Mouse (Mus musculus) liver, embryonic 14.5 days (tissue): Measurements from ENCODE around the gene Tsen2. TPM values are rescaled to one million over a fixed set of nuclear protein-coding genes. Genes with fewer than 3 reads are reported as not detected.

ENCODE experiments used
- ATAC-seq: fragments of 200-750 bp; cut with Nextera tagmentation; 2 replicates; pipeline ENCODE4 v1.8.0; 2017; ENCODE audit warnings: moderate number of reproducible peaks, mild to moderate bottlenecking, moderate library complexity; ENCODE audit not compliant: insufficient read depth
- DNase-seq, 3 experiments: peaks; one replicate each; pipeline ENCODE4 v3.0.0-alpha.2; 2012 to 2013; ENCODE audit warnings: low read depth in 3 of 3, low spot score in 3 of 3
- H3K27ac ChIP-seq: fragments of 300-500 bp; sonication (generic); 2 replicates; pipeline ENCODE4 v1.5.1; 2014; ENCODE audit warnings: moderate library complexity, mild to moderate bottlenecking, control low read depth, inconsistent platforms
- H3K27me3 ChIP-seq: fragments of 300-500 bp; sonication (generic); 2 replicates; pipeline ENCODE4 v1.6.1; 2014; ENCODE audit warnings: mild to moderate bottlenecking, low read length, moderate library complexity; ENCODE audit not compliant: control insufficient read depth, insufficient read depth
- H3K36me3 ChIP-seq: fragments of 300-500 bp; sonication (generic); replicated peaks from 2 replicates; pipeline ENCODE4 v1.6.1; 2014; ENCODE audit warnings: low read depth; ENCODE audit not compliant: control insufficient read depth, insufficient read depth
- H3K4me1 ChIP-seq, 2 experiments: fragments of 200-500 bp in 1 of 2; fragments of 300-500 bp in 1 of 2; sonication (generic) in 1 of 2; replicated peaks; 2 replicates each; pipeline ENCODE4 v1.6.1; 2012 to 2014; ENCODE audit warnings: antibody characterized with exemption in 1 of 2, inconsistent platforms in 1 of 2, low read length in 1 of 2; ENCODE audit not compliant: control insufficient read depth in 2 of 2, insufficient read depth in 2 of 2
- H3K4me2 ChIP-seq: fragments of 300-500 bp; sonication (generic); 2 replicates; pipeline ENCODE4 v1.6.1; 2014; ENCODE audit warnings: low read depth, mild to moderate bottlenecking, control low read depth, moderate library complexity
- H3K4me3 ChIP-seq, 2 experiments: fragments of 200-500 bp in 1 of 2; fragments of 300-500 bp in 1 of 2; sonication (generic) in 1 of 2; 2 replicates each; pipeline ENCODE4 v1.5.1; 2012 to 2014; ENCODE audit warnings: low read depth in 2 of 2, low read length in 2 of 2, mild to moderate bottlenecking in 2 of 2, control low read depth in 1 of 2, inconsistent platforms in 1 of 2, moderate library complexity in 1 of 2; ENCODE audit not compliant: insufficient read depth in 1 of 2
- H3K9ac ChIP-seq: fragments of 300-500 bp; sonication (generic); replicated peaks from 2 replicates; pipeline ENCODE4 v1.6.1; 2014; ENCODE audit warnings: mild to moderate bottlenecking, control low read depth, moderate library complexity
- H3K9me3 ChIP-seq: fragments of 300-500 bp; sonication (generic); 2 replicates; pipeline ENCODE4 v1.6.1; 2016; ENCODE audit warnings: low read length, mixed read lengths; ENCODE audit not compliant: control insufficient read depth
- CTCF ChIP-seq: IDR thresholded peaks from 2 replicates; pipeline ENCODE4 v1.5.1; 2016; ENCODE audit warnings: antibody characterized with exemption, low read depth, control low read depth
- EP300 ChIP-seq: IDR thresholded peaks from 2 replicates; pipeline ENCODE4 v1.6.1; 2016; ENCODE audit warnings: antibody characterized with exemption, low read depth
- WGBS: fragments of 180-500 bp; shearing (Covaris S2); extraction: QIAGEN DNeasy Blood & Tissue Kit; methylation state at CpG from one replicate; pipeline ENCODE4 v1.1.7; 2014; ENCODE audit not compliant: insufficient replicate concordance; 5-methylcytosine and 5-hydroxymethylcytosine counted together
- polyA plus RNA-seq, 2 experiments: library from polyadenylated mRNA; depleted of rRNA in 1 of 2; stranded (reverse) in 1 of 2; unstranded in 1 of 2; fragments of >200 nt; fragmentation: Nextera tagmentation in 1 of 2; extraction: Ambion mirVana in 1 of 2; gene quantifications; 2 replicates each; pipeline versions ENCODE4 v1.2.1 to v1.2.3; 2012 to 2014

Gene Tsen2
- polyA plus RNA-seq, 2 experiments, result 4.7 to 11.0 TPM

- no peaks in the 10 kb centered on the region for H3K9me3 ChIP-seq
- no peaks in the 10 kb centered on the region for H3K27me3 ChIP-seq
- H3K36me3 ChIP-seq, result no peaks in the 10 kb centered on the region
- no peak overlapping the region for H3K4me3 ChIP-seq
- WGBS, result 41% methylated on average over 10 of the region's 10 CpGs
- H3K4me2 ChIP-seq, result no peak overlapping the region
- H3K4me1 ChIP-seq, result no peaks in the 10 kb centered on the region
- no peak overlapping the region for H3K9ac ChIP-seq
- ATAC-seq (no peak), DNase-seq (no peak)
- no peak overlapping the region for H3K27ac ChIP-seq
- TF ChIP-seq EP300 (no peak), CTCF (no peak)
Measured at GRCm38 (mm10) chr6:115503549-115504159, 40.8 kb upstream of the Tsen2 start.

DNA sequence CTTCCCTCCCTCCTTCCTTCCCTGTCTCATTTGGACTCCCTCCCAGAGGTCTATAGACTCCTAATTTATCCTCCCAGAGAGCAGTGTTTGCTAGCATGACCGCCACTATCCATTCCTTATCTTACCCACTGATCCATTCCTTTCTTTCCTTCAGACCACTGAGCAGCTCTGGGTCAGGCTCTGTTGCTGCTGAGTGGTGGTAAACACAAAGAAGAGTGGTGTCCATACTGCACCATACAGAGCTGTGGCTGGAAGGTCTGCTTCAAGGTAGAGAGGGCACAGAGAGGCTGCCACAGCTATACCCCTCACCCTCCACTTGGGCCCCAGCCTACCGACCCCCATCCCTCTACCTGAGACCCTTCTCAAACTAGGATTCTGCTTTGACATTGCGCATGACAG lies 40.3 kb upstream of the Tsen2 start:
- H3K27ac ChIP-seq, result no peak overlapping the region
- no peaks in the 10 kb centered on the region for H3K4me1 ChIP-seq
- H3K4me3 ChIP-seq, result no peak overlapping the region
- TF ChIP-seq CTCF (no peak), EP300 (no peak)
- H3K9ac ChIP-seq, result no peak overlapping the region
- 72% methylated on average over 3 of the region's 3 CpGs for WGBS
- no peak for DNase-seq
- ATAC-seq, result no peak
- no peak overlapping the region for H3K4me2 ChIP-seq
- no peaks in the 10 kb centered on the region for H3K27me3 ChIP-seq
- H3K36me3 ChIP-seq, result no peaks in the 10 kb centered on the region
- H3K9me3 ChIP-seq, result no peaks in the 10 kb centered on the region

GRCm38 (mm10) chr6:115504915-115505314 lies 39.5 kb upstream of the Tsen2 start:
- Histone ChIP-seq H3K9ac (no peak overlapping the region), H3K4me1 (no peaks in the 10 kb centered on the region), H3K4me2 (no peak overlapping the region), H3K27ac (no peak overlapping the region), H3K27me3 (no peaks in the 10 kb centered on the region), H3K36me3 (no peaks in the 10 kb centered on the region), H3K4me3 (no peak overlapping the region), H3K9me3 (no peaks in the 10 kb centered on the region)
- ATAC-seq (no peak), DNase-seq (no peak)
- 55% methylated on average over 5 of the region's 5 CpGs for WGBS
- TF ChIP-seq EP300 (no peak), CTCF (no peak)

GRCm38 (mm10) chr6:115506425-115506824 lies 38.0 kb upstream of the Tsen2 start:
- no peaks in the 10 kb centered on the region for H3K4me1 ChIP-seq
- 70% methylated on average over 1 of the region's 1 CpGs for WGBS

DNA sequence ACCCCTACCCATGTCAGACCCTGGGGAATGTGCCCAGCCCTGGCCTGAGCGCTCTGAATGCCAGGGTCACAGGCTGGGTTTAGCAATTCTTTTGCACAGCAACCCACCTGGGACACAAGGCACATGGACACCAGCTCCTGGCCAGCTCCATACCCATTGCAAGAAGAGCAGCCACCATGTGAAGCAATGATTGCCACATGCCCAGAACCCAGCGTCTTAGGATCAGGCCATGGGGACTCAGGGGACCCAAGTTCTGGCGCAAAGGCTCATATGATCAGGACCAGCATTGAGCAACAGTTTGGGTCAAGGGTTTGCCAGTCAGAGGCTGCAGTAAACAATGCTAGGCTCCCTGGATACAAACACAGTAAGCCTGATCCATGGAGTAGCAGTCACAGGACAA lies 33.0 kb upstream of the Tsen2 start:
- Histone ChIP-seq H3K4me3 (no peak overlapping the region), H3K9me3 (no peaks in the 10 kb centered on the region), H3K27me3 (no peaks in the 10 kb centered on the region), H3K36me3 (no peaks in the 10 kb centered on the region), H3K4me2 (no peak overlapping the region), H3K27ac (no peak overlapping the region), H3K4me1 (no peaks in the 10 kb centered on the region), H3K9ac (no peak overlapping the region)
- DNase-seq (no peak), ATAC-seq (no peak)
- WGBS, result 69% methylated on average over 3 of the region's 3 CpGs
- TF ChIP-seq EP300 (no peak), CTCF (no peak)

More at GRCm38 (mm10) chr6:115506425-115506824, 38.0 kb upstream of the Tsen2 start:
- Histone ChIP-seq H3K36me3 (no peaks in the 10 kb centered on the region), H3K9ac (no peak overlapping the region), H3K27me3 (no peaks in the 10 kb centered on the region), H3K27ac (no peak overlapping the region), H3K9me3 (no peaks in the 10 kb centered on the region), H3K4me2 (no peak overlapping the region), H3K4me3 (no peak overlapping the region)
- no peak for DNase-seq
- no peak for TF ChIP-seq CTCF
- no peak for TF ChIP-seq EP300
- ATAC-seq, result no peak
